Mouse (Mus musculus) spleen, embryonic (tissue): ENCODE data around the gene Tifa.

Source experiments
- CTCF ChIA-PET: fragments of 350-600 bp; sonication (Branson Sonifier 250); formaldehyde crosslinking; loops from one replicate; lab custom pipeline; 2022; lab: Charles Lee

The Tifa gene

DNA sequence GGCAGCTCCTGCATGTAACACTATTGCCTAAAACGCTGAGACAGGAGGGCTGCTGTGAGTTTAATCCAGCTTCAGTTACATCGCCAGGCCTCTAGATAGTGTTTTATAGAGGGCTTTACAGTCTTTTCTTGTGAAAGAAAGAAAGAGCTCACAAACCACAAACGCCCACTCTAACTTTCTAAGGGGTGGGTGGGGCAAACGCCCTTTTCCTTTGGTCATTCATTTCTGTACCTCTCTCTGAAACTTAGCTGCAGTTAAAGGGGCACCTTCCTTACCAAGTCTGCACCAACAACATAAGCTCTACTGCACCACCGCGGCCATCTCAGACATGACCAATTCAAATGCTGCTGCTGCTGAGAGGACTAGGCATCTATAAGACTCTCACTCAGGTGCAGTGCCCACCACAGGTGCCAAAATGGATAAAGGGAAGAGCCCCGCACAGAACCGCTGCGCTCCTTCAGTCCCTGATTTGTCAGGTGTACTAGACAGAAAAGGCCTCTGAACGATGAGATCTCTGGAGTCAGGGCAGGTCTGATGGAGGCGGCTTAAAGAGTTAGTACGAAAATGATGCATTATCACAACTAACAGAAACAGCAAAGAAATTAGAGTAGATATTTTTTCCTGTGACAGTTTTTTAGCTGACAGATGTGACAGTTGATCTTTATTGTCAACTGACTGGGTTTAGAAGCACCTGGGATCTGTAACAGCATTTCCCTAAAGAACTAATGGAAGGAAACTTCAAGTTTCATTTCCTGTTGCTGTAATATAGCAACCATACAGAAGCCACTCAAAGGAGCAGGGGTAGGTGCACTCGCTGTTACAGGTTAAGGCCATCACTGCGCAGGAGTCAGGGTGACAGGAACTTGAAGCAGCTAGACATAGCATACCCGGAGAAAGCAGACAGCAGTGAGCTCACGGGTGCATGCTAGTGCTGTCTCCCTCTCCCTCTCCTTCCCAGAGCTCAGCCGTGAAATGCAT lies 34.6 kb downstream of the Tifa start:
- CTCF ChIA-PET: interaction anchor here (0.5 to 0.6 kb wide), 2 partner anchors 14 to 36 kb away, joined by 3 read pairs; no protein-coding TSS in a partner anchor

DNA sequence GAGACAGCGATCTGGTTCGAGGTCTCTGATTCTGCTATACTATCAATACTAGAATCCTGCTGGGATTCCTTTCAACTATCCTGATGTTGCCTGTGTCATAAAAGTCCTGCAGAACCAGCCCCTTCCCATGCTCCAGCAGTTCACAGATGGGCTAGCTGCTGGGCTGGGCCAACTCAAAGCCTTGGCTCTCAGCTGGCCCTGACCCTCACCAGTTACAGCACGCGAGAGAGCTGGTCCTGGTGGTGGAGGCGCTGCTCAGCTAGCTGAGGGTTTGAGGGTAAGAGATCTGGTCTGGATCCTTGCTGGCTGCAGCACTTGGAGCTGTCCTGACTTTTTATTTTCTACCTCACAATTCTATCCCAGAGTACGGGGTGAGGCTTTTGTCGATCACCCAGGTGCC lies 36.9 kb downstream of the Tifa start:
- CTCF ChIA-PET: interaction anchor here (0.6 to 2.5 kb wide), 2 partner anchors 11 to 185 kb away, joined by 3 to 8 read pairs; partner anchors contain the start of gene Ap1ar

DNA sequence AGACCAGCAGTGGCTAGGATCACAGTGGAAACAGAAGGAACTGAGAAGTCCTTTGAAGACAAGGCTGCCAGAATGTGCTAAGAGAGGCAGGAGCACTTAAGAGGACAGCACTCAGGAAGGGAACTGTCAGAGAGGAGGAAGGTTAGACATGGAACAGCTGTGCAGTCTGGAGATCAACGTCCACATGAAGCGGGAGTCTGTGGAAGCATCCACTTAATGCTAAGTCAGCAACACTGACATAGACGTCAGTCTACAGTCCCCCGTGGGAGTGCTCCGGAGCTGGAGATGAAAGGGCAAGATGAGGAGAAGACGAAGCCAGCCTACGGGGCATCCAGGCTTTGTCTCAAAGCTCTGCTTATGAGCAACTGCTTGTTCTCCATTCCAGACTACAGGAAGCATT lies 37.5 kb downstream of the Tifa start:
- CTCF ChIA-PET: interaction anchor here (2.5 kb wide), 1 partner anchor 10 kb away, joined by 8 read pairs; the partner anchor contains the start of gene Ap1ar

DNA sequence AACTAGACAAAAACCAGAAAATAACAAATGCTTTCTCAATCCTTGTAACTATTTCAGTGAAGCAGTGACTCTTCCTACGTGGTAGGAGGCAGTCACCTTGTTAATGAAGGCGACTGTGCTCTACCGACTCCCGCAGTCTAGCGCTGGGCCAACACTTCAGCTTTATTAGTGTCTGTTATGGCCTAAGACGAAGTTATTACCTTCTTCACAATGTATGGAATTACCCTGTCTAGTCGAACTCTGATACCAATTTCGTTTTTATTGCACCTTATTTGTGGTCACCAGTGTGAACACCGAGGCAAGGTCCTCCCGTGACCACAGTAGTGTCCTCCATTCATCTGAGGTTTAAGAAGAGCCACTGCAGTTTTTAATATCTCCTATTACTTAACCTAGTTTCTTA lies 40.6 kb downstream of the Tifa start:
- CTCF ChIA-PET: no interaction called here

DNA sequence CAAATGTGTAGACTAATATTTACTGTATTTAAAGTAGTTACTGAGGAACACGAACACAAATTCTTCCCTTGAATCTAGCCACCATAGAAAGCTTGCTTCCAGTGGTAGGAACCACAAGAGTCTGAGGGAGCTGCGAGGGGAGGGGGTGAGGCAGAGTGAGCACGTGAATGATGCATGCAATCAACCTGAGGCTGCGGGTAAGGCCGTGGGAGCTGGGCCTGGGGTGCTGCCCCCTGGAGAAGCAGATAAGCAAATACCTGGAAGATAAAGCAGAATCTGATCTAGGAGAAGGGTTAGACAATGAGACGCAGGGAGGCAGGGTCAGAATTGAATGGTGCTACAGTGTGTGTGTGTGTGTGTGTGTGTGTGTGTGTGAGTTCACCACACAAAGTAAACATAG lies 41.5 kb downstream of the Tifa start:
- CTCF ChIA-PET: no interaction called here

DNA sequence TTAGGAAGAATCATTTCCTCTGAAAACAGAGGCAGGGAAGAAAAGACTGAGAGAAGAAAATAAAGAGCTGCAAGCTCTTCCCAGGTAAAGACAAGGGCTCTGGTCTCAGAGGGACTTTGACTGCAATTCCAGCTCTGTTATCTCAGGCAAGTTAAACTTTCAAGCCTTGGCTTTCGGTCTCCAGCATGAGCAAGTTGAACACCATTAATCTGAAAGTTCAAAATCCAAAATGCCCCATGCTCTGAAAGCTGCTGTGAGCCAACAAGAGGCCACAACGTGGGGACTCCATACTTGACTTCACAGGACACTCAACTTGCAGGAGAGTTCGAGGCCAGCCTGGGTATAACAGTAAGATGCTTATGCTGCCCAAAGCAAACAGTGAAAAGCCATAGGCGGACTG lies 44.4 kb downstream of the Tifa start:
- CTCF ChIA-PET: no interaction called here

DNA sequence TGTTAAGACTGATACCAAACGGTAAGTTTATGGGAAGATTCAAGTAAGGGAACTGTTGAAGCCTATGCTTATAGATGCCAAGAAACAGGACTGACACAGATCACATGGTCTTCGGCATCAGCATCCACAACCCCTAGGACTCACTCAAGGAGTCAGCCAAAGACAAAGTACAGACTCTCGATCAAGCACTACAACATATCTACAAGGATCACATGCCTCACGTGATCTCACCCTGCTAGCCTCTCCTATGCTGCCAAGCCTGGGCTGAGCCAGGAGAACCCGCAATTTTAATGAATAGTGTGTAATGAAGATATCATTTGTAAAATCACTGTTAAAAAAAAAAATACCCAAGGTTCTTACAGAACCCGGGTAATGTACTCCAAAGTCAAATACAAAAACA lies 46.0 kb downstream of the Tifa start:
- CTCF ChIA-PET: interaction anchor here (0.6 kb wide), 1 partner anchor 127 kb away, joined by 5 read pairs; no protein-coding TSS in a partner anchor

DNA sequence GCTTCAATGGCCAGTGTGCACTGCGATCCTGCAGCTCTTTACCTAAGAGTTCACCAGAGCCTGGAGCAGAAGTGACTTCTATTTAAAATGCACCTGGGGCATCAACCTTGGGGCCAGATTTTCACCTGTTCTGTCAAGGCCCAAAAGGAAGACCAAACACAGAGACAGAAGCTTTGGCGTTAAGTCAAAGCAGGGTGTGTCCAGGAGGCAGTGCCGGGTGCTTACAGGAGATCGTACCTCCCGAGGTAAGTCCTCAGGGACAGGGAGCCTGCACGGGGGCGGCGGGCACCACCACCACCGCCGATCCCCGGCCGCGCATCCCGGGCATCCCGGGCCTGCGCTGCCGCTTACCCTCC lies 47.2 kb downstream of the Tifa start:
- CTCF ChIA-PET: interaction anchor here (0.5 to 2.0 kb wide), 2 partner anchors 10 to 59 kb away, joined by 8 to 10 read pairs; no protein-coding TSS in a partner anchor

DNA sequence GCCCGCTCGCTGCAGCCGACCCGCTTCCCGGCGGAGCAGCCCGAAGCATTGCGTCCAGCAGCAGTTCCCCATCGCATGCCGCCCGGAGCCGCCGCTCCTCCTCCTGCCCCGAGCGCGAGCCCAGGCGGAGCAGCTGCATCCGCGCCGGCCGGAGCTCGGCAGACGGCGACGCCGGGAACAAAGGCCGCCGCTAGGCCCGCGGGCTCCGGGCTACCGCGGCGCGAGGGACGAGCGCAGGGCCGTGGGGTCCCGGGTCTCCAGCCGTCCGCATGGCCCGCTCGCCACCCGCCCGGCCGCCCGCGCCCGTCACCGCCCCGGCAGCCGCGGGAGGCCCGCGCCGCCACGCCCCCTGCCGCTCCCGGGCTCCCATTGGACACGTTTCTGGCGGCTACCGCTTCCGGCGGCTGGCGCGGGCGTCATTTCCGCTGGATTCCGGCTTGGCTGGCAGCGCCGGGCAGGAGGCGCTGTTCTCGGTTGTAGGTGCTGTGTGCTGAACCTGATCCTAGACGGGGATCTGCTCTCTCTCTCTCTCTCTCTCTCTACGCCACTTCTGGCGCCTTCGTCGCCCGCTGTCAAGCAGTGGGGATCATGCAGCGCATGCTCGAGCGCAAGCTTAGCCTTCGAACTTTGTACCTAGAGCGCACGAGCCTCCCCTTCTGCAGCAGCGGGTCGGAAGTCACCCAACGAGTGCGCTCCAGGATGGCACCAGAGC lies 47.7 kb downstream of the Tifa start, which contains the start of gene Ap1ar:
Gene Ap1ar, minus strand, starts transcription at position 370 of the 712 bp plus-strand sequence.
- CTCF ChIA-PET: interaction anchor here (0.5 to 2.0 kb wide), 4 partner anchors 11 to 58 kb away, joined by 3 to 10 read pairs (median 6); no protein-coding TSS in a partner anchor

DNA sequence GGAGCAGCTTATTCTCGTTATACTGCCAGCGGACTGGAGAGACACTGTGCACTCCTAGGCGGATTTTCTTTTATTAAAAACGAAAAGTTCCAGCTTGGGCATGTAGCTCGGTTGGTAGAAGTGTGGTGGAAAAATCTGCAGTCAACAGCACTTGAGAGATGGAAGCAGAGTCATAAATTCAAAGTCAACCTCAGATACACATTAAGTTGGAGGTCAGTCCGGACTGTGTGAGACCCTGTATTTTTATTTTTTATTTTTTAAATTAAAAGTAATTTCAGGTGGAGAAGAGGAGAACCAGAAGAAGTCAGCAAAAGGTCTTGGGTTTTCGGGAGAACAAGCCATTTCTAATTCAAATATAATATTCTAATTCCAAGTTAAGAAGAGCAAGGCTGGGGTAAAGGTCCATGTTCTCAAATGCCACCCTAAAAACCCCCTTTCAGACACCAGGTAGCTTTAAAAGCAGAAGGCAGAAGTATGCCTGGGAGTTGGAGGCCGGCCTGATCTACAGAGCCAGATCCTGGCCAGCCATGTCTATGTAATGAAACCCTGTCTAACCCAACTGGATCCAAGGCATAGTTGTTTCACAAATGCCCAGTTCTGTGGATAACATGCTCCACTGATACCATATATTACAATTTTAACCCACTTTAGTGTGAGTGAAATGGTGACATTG lies 48.5 kb downstream of the Tifa start:
- CTCF ChIA-PET: interaction anchor here (0.5 to 2.0 kb wide), 5 partner anchors 10 to 287 kb away, joined by 3 to 8 read pairs (median 3); no protein-coding TSS in a partner anchor

DNA sequence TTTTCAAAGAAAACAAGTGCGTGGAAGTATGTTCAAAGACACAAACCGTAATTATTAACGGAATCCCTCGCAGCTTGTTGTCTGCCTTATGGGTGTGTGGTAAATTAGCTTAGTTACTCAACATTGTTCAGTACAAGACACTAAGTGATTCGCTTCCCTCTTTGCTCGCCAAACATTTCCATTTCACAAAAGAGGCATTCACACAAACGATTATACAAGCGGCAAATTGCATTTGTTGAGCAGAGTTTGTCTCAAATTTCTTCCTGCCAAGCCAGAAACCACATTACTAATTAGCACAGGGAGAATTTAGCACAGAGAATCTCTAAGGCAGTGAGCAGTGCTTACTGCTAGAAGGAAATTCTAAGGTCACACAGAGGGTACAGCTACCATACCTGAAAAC lies 52.3 kb downstream of the Tifa start:
- CTCF ChIA-PET: no interaction called here

DNA sequence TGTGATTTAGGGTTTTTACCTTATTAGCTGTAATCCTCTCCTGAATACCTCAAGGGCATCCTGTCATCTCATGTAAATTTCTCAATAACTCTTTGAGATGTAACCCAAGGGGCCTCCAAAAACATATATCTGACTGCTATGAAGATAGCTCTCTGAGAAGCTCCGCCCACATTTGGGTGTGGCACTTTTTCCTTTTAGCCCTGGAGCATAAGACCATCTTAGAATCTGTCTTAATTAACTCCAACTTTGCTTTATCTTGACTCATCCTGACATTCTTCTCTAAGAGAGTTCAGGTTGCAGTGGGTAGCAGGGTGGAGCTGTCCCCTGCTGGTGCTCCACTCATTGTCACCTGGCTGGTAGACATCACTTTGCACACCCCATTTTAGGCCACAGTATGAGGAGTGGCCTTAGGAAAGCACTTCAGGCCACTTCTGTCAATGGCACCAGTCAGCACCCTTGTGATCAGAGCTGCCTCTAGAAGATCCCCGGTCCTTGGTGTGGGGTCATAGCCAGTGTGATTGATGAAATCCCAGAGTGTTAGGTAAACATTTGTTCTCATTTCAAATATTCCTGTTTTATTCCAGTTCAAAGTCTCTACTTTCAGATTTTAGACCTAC lies 53.8 kb downstream of the Tifa start:
- CTCF ChIA-PET: no interaction called here

DNA sequence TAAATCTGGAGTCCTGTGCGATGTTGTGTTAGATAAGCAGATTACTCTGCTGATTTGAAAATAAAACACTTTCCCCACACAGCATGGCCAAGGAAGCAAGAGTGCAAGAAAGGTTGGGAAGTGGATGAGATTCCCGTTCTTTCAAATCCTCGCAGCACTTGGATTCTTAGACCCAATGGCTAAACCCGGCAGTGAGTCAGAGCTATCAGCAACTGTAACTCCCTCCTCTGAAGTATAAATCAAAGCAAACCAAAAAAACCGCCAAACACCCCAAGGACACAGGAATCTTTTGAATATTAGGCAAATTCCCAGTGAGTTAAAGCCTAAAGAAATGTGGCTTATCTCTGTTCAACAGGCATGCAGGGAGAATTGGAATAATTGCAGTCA lies 54.3 kb downstream of the Tifa start:
- CTCF ChIA-PET: no interaction called here

DNA sequence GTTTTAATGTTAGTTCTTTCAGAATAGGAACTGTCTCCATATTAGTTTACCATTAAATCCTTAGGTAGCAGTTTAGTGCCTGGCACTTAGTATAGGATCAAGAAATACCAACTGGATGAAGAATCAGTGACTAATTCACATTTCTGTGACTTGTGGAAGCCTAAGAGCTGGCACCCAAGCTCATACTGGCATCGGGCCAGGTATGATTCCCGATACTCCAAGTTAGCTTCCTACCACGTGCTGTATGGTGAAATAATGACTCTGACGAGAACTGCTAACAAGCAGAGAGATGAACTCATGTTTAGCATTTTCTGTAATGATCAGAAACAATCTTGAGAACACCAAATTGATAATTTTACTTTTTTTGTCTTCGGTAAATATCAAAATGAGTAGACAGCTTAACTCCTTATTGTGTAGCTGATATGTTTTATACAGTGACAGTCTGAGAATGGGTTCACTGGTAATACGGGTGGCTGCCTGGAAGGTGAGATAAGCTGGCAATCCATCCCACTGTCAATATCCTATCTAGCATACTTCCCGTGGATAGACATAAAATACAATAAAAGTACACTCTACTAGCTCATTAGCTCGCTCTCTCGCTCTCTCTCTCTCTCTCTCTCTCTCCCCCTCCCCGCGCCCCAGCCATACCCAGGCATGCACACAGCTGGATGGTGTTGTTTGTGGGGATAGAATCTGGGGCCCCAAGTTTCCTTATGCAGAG lies 58.6 kb downstream of the Tifa start:
- CTCF ChIA-PET: interaction anchor here (0.5 to 0.7 kb wide), 2 partner anchors 10 to 281 kb away, joined by 3 read pairs; no protein-coding TSS in a partner anchor

DNA sequence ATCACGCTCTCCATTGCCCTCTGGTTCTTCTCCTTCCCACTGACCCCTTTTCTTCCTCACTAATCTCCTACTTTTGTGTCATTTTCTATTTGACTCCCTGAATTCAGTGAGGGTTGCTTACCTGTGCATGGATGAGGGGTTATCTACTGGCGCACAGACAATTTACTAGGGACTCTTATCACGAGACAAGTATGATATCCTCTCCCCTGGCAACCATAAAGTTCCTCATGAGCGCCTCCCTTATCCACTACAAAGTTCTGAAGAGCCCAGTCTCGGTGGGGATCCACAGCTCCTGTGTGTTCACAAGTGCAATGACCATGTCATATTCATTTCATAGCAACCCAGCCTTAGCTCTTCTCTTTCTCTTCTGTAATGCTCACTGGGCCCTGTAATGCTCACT lies 60.3 kb downstream of the Tifa start:
- CTCF ChIA-PET: no interaction called here

DNA sequence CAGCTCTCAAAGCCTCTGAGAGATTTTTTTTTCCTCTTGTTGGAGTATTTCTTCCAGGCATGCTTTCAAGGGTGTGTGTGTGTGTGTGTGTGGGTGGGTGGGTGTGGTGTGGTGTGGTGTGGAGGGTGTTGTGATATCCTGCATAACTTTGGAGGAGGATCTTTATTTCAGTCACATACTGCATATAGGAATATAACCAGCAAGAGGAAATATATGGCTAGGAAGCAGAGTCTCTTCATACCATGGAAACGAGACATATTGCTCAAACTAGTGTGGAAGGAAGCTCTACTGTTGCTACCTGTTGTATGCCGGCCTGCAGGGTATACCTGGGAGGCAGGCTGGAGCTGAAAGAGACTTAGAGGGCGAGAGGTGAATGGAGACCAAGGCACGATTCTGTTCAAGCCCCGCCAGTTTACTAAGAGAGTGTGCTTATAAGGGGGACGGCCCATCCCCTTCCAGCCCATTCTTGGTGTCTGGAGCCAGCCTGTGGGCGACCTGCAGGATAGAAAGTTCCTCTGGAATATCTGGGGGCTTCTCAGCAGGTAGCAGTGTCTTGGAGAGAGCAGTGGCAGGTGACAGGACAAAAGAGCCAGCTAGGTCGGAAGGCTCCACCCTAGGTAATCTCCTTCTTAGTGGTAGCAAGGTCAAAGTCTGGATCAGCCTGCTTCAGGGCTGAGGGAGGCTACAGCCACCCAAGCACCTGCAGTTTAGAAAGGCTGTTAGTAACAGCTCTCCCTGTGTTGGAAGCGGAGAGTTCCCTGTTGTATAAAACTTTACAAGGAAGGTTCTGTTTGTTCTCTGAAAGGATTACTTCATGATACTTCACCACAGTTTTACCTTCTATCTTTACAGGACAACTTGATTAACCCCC lies 61.4 kb downstream of the Tifa start:
- CTCF ChIA-PET: no interaction called here

DNA sequence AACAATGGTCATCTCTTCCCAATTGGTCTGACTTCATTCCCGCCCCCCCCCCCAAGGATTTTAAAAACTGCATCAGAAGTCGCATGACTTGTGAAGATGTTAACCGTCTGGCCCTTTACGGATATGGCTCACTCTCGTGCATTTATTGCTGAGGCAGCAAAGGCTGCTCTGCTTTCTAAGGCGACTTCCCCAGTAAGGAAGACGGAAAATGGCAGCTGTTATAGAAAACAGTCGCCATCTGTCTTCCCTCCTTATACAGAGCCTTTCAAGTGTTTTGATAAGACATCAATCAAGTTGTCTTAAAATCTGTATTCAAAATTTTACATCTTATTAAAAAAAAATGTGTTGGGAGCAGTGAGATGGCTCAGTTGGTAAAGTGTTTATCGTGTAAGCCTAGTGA lies 63.1 kb downstream of the Tifa start:
- CTCF ChIA-PET: interaction anchor here (1.1 kb wide), 1 partner anchor 95 kb away, joined by 11 read pairs; no protein-coding TSS in a partner anchor

DNA sequence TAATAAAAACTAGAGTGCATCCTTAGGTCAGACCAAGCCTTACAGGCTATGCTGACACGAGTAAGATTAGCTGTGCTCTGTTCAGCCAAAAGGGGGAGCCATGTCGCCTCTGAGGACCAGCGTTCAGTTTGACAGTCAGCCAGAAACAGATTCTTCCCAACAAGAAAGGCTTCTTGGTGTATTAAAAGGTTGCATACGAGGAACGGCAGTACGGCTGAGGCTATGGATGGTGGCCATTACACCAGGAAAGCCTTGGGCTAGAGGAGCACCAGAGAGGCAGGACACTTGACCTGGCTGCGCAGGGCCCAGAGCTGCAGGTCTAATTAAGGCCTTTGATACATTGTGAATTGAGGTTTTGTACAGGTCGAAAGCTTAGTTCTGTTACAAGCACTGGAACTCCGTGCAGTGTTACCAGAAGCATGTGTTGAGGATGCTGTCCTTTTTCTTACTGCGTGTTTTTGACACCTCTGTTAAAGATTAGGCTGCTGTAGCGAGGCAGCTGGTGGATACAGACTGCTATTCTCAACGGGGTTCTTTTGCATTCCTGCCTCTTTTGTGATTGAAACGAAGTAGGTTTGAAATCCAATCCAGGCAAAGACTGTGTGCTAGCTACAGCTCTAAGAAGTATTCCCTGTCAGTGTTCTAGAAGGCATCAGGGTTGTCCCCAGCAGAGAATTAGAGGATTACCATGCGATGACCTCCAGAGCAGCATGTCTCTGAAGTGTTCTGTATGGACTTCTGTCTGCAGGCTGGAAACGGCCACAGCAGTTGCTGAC lies 64.0 kb downstream of the Tifa start:
- CTCF ChIA-PET: interaction anchor here (1.1 kb wide), 1 partner anchor 95 kb away, joined by 11 read pairs; no protein-coding TSS in a partner anchor
